36 mouse cellular contexts compared by ENCODE assay signal in the genomic region with DNA sequence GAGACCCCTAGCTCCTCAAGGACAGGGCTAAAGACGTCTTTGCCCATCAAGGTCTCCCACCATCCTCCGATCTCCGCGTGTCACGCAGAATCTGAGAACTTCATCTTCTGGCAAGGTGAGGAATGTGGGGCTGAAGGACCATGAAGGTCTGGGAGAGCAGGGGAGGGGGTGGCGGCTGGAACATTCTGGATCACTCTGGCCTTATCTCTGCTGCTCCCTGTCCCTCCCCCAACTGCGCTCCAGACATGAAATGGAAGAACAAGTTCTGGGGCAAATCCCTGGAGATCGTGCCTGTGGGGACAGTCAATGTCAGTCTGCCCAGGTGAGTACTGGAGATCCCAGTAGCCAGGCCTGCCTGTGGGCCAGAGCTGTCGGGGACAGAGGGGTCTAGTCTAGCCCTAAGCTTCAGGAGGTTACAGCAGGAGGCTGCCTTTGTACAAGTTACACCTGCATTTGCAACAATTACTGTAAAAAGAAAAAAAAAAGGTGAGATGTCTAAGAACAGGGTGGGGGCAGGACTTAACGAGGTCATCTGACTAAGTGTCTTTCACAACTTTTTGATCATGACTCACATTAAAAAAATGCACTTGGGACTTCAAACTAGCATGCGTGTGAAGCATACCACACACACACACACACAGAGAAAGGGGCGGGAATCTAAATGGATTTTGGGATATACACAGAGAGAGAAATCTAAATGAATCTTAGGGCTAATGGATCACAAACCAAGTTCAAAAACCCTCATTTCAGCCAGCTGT. TPM values are rescaled to one million over a fixed set of nuclear protein-coding genes. Genes with fewer than 3 reads are reported as not detected.
A peak's percentile ranks its signal among the peaks of the same experiment; 100 is the strongest.
DNase-seq lines count a peak whose midpoint lies in the region; ATAC-seq and TF ChIP-seq lines count a peak whose summit lies in the region.
"Had no signal": no experiment of that assay in that cellular context is flagged by ENCODE, and none has a peak within 500 bp of the region (broad histone marks: within the 10 kb centered on the region; RNA-seq: fewer than 3 reads in every experiment).

No protein-coding gene starts in this region.

- no peak for TF ChIP-seq CTCF in testis, adult 2 months (IDR thresholded peaks at IDR 0.05; ENCODE audit: control insufficient read depth, insufficient read depth, insufficient replicate concordance, low read depth, low read length)
- TF ChIP-seq CTCF in thymus, adult 2 months (IDR thresholded peaks at IDR 0.05; ENCODE audit: borderline replicate concordance, control insufficient read depth, extremely low read depth, insufficient read depth, low read length, poor library complexity) = no peak

- DNase-seq in heart, postnatal 4 days = no peak
- DNase-seq in testis, postnatal 14 days (ENCODE audit: low spot score) = no peak
- peak; percentile 61 for DNase-seq in ZHBTc4 (ENCODE audit: low read depth, low spot score)
- no peak for DNase-seq in thymus, adult 2 months
- DNase-seq in kidney, postnatal 25 days = no peak
- DNase-seq: adrenal gland, postnatal 36 days; B cell, adult 2 months; cerebellum, adult 18-20 months; cerebellum, postnatal 25 days; forebrain, postnatal 0 days; gastrocnemius, postnatal 14 days; kidney, adult 18-20 months; kidney, postnatal 36 days; layer of hippocampus, postnatal 36 days; left cerebral cortex, postnatal 4 days; liver, postnatal 0 days; thymus, postnatal 25 days had no signal

- H3K9me3 ChIP-seq in heart, embryonic 13.5 days = no peaks in the 10 kb centered on the region
- H3K9me3 ChIP-seq: embryonic facial prominence, embryonic 10.5 days; embryonic facial prominence, embryonic 15.5 days; forebrain, embryonic 12.5 days; heart, embryonic 10.5 days; kidney, embryonic 15.5 days; liver, embryonic 12.5 days; megakaryocyte, embryonic 14.5 days; midbrain, embryonic 12.5 days; neural tube, embryonic 13.5 days had no signal

- ATAC-seq in heart, embryonic 13.5 days (ENCODE audit: extremely low read depth, insufficient number of reproducible peaks, low FRiP score, low TSS enrichment) = no peak
- ATAC-seq: forebrain, postnatal 0 days; liver, embryonic 12.5 days; liver, postnatal 0 days had no signal

- H3K4me2 ChIP-seq in heart, embryonic 13.5 days = no peak overlapping the region
- H3K4me2 ChIP-seq: embryonic facial prominence, embryonic 15.5 days; forebrain, embryonic 12.5 days; hindbrain, embryonic 14.5 days; kidney, embryonic 15.5 days; liver, embryonic 12.5 days; midbrain, embryonic 12.5 days; neural tube, embryonic 13.5 days had no signal

- no peak overlapping the region for H3K4me3 ChIP-seq in heart, embryonic 13.5 days
- no peak overlapping the region for H3K4me3 ChIP-seq in testis, adult 2 months (ENCODE audit: control insufficient read depth, low read depth, low read length)
- no peak overlapping the region for H3K4me3 ChIP-seq in thymus, adult 2 months (ENCODE audit: control insufficient read depth, insufficient read depth, low read length)
- H3K4me3 ChIP-seq: embryonic facial prominence, embryonic 10.5 days; embryonic facial prominence, embryonic 15.5 days; forebrain, embryonic 12.5 days; kidney, embryonic 15.5 days; layer of hippocampus, adult 2 months; liver, embryonic 12.5 days; megakaryocyte, embryonic 14.5 days; midbrain, embryonic 12.5 days; neural tube, embryonic 13.5 days had no signal

- H3K27me3 ChIP-seq in heart, embryonic 13.5 days (replicated peaks) = no peaks in the 10 kb centered on the region
- no peaks in the 10 kb centered on the region for H3K27me3 ChIP-seq in testis, adult 2 months (ENCODE audit: control insufficient read depth, insufficient read depth, low read length)
- H3K27me3 ChIP-seq in thymus, adult 2 months (ENCODE audit: control insufficient read depth, insufficient read depth, low read length) = no peaks in the 10 kb centered on the region
- H3K27me3 ChIP-seq: CH12.LX; embryonic facial prominence, embryonic 15.5 days; kidney, embryonic 15.5 days; liver, embryonic 12.5 days; megakaryocyte, embryonic 14.5 days; midbrain, embryonic 12.5 days; neural tube, embryonic 13.5 days had no signal

- peaks cover 53% of the 10 kb centered on the region for H3K36me3 ChIP-seq in heart, embryonic 13.5 days
- H3K36me3 ChIP-seq in testis, adult 2 months (ENCODE audit: control insufficient read depth, insufficient read depth, low read length) = no peaks in the 10 kb centered on the region
- peaks cover 15% of the 10 kb centered on the region for H3K36me3 ChIP-seq in thymus, adult 2 months (ENCODE audit: control insufficient read depth, insufficient read depth, low read length)

- H3K27ac ChIP-seq in heart, embryonic 13.5 days (replicated peaks) = no peak overlapping the region
- peak overlapping the region; percentile 23; the same call in 1 of the 2 replicates for H3K27ac ChIP-seq in testis, adult 2 months (ENCODE audit: control insufficient read depth, insufficient read depth, low read depth, low read length)
- H3K27ac ChIP-seq in thymus, adult 2 months (ENCODE audit: control insufficient read depth, insufficient read depth, low read length) = no peak overlapping the region
- H3K27ac ChIP-seq: embryonic facial prominence, embryonic 10.5 days; embryonic facial prominence, embryonic 15.5 days; forebrain, embryonic 12.5 days; heart, embryonic 10.5 days; hindbrain, embryonic 14.5 days; kidney, embryonic 15.5 days; layer of hippocampus, adult 2 months; liver, embryonic 12.5 days; midbrain, embryonic 12.5 days; neural tube, embryonic 13.5 days had no signal

- TF ChIP-seq POLR2A in testis, adult 2 months (IDR thresholded peaks at IDR 0.05; ENCODE audit: control insufficient read depth, low read depth, low read length) = no peak
- TF ChIP-seq POLR2A in thymus, adult 2 months (IDR thresholded peaks at IDR 0.05; ENCODE audit: control insufficient read depth, extremely low read depth, insufficient read depth, low read length, poor library complexity) = no peak

- WGBS in heart, embryonic 13.5 days = 61% methylated on average over 12 of the region's 12 CpGs
- 96% methylated on average over 12 of the region's 12 CpGs for WGBS in thymus, adult 2 months

- 0 out of 2 replicates have a peak overlapping the region, but pooled peaks have one; percentile 28 for H3K9ac ChIP-seq in heart, embryonic 13.5 days
- H3K9ac ChIP-seq: embryonic facial prominence, embryonic 15.5 days; forebrain, embryonic 12.5 days; forebrain, postnatal 0 days; hindbrain, embryonic 14.5 days; kidney, embryonic 15.5 days; liver, embryonic 12.5 days; liver, postnatal 0 days; midbrain, embryonic 12.5 days; neural tube, embryonic 13.5 days had no signal

- peaks cover 21% of the 10 kb centered on the region for H3K4me1 ChIP-seq in heart, embryonic 13.5 days
- H3K4me1 ChIP-seq in testis, adult 2 months (ENCODE audit: control insufficient read depth, insufficient read depth, low read length) = peaks cover 20% of the 10 kb centered on the region
- H3K4me1 ChIP-seq in thymus, adult 2 months (replicated peaks; ENCODE audit: control insufficient read depth, insufficient read depth, low read length) = no peaks in the 10 kb centered on the region
- H3K4me1 ChIP-seq: embryonic facial prominence, embryonic 15.5 days; neural tube, embryonic 13.5 days had no signal

RNA-seq across cellular contexts. Expression of a gene that starts 15.3 kb away (rescaled TPM):
- 6.2 and 6.5 TPM in 2 replicates for polyA plus RNA-seq in heart, embryonic 13.5 days (2015; fragmentation: Nextera tagmentation; extraction: Ambion mirVana)
- 1 to 10 TPM; 5.6 to 7.5 TPM for total RNA-seq in heart, postnatal 4 days (2021)
- 75.7 and 82.3 TPM in 2 replicates for polyA plus RNA-seq in testis, adult 2 months (2012; rRNA removed)
- 36.7 and 37.7 TPM in 2 replicates for polyA plus RNA-seq in thymus, adult 2 months (2012; rRNA removed)

RNA-seq across cellular contexts. Expression of a gene that starts 24.4 kb away (rescaled TPM):
- 67.5 and 72.6 TPM in 2 replicates for polyA plus RNA-seq in heart, embryonic 13.5 days (2015; fragmentation: Nextera tagmentation; extraction: Ambion mirVana)
- 10 to 100 TPM; 80.2 to 81.0 TPM for total RNA-seq in heart, postnatal 4 days (2021)
- 41.7 and 47.6 TPM in 2 replicates for polyA plus RNA-seq in testis, adult 2 months (2012; rRNA removed)
- 90.1 and 95.4 TPM in 2 replicates for polyA plus RNA-seq in thymus, adult 2 months (2012; rRNA removed)

RNA-seq across cellular contexts. Expression of a gene that starts 24.5 kb away (rescaled TPM):
- polyA plus RNA-seq in heart, embryonic 13.5 days (2015; fragmentation: Nextera tagmentation; extraction: Ambion mirVana) = 0.18 and 0.49 TPM in 2 replicates
- total RNA-seq in heart, postnatal 4 days (2021) = under 1 TPM in 1 of 2 experiments, not detected in 1; 0.38 TPM
- 795 and 824 TPM in 2 replicates for polyA plus RNA-seq in testis, adult 2 months (2012; rRNA removed)
- polyA plus RNA-seq in thymus, adult 2 months (2012; rRNA removed) = 0.46 and 0.58 TPM in 2 replicates
- total RNA-seq: gastrocnemius, postnatal 14 days; hematopoietic stem cell, adult 5-6 weeks had no signal

RNA-seq across cellular contexts. Expression of a gene that starts 36.0 kb away (rescaled TPM):
- polyA plus RNA-seq in heart, embryonic 13.5 days (2015; fragmentation: Nextera tagmentation; extraction: Ambion mirVana) = 16.0 and 19.2 TPM in 2 replicates
- total RNA-seq in heart, postnatal 4 days (2021) = 10 to 100 TPM; 12.1 to 15.3 TPM
- 8.9 and 9.4 TPM in 2 replicates for polyA plus RNA-seq in testis, adult 2 months (2012; rRNA removed)
- 18.6 and 20.5 TPM in 2 replicates for polyA plus RNA-seq in thymus, adult 2 months (2012; rRNA removed)

RNA-seq across cellular contexts. Expression of a gene that starts 49.4 kb away (rescaled TPM):
- polyA plus RNA-seq in heart, embryonic 13.5 days (2015; fragmentation: Nextera tagmentation; extraction: Ambion mirVana) = not detected in 2 replicates
- not detected for total RNA-seq in heart, postnatal 4 days (2021)
- polyA plus RNA-seq in testis, adult 2 months (2012; rRNA removed) = 0.14 and 0.22 TPM in 2 replicates
- polyA plus RNA-seq in thymus, adult 2 months (2012; rRNA removed) = 4.0 TPM in 2 replicates
- total RNA-seq: granulocyte monocyte progenitor cell, adult 5-6 weeks; MEL had no signal
- polyA plus RNA-seq: heart, postnatal 0 days; hindbrain, embryonic 14.5 days; liver, embryonic 12.5 days; lung, embryonic 16.5 days had no signal

Comparison
In these comparisons a context has a peak if more than half of its experiments do, and no peak if none do; other contexts are left out.
1. RNA of a gene that starts 24.5 kb away (polyA plus RNA-seq): 795 to 824 TPM in testis, adult 2 months; 0.46 to 0.58 TPM in thymus, adult 2 months and 0.18 to 0.49 TPM in heart, embryonic 13.5 days; every median in the first group is over 100 times any median in the second.